Mouse (Mus musculus) erythroblast, adult 5-6 weeks (primary cell): ENCODE data around the gene Sectm1a. TPM values are rescaled to one million over a fixed set of nuclear protein-coding genes. Genes with fewer than 3 reads are reported as not detected.
"Not testable (repeated sequence)": the region's sequence is repeated elsewhere in the genome, so short reads cannot be mapped to it uniquely, and the experiment has no call there.

Experiments
- ATAC-seq: replicated peaks from 2 replicates; pipeline ENCODE4 v1.8.0; 2016; ENCODE audit warnings: moderate number of reproducible peaks, mild to moderate bottlenecking, moderate TSS enrichment, inconsistent platforms; ENCODE audit not compliant: poor library complexity, low FRiP score, severe bottlenecking
- total RNA-seq, 2 experiments: library from RNA; stranded (forward) in 1 of 2; stranded (reverse) in 1 of 2; fragments of 150-400 nt in 1 of 2; fragments of 200-764, 138-1000 nt in 1 of 2; gene quantifications; 2 replicates each; pipeline versions ENCODE4 v1.2.3 to v1.2.4; 2015 to 2017; ENCODE audit warnings: low replicate concordance in 2 of 2

Gene Sectm1a
- not detected in 2 replicates for total RNA-seq (2015; ENCODE audit: low replicate concordance)
- not detected in 2 replicates for total RNA-seq (2017; ENCODE audit: low replicate concordance)

- ATAC-seq = no peak
Observed at GRCm38 (mm10) chr11:121081120-121081519, at the start of gene Sectm1a. TSS of gene Sectm1a (minus strand) at chr11:121081220.

GRCm38 (mm10) chr11:121129616-121130015 lies 48.6 kb upstream of the Sectm1a start:
- no peak for ATAC-seq

- ATAC-seq = no peak
Observed at GRCm38 (mm10) chr11:121127441-121127840, 46.4 kb upstream of the Sectm1a start.

- ATAC-seq = peak; percentile 65
Observed at GRCm38 (mm10) chr11:121126395-121126794, 45.4 kb upstream of the Sectm1a start.

GRCm38 (mm10) chr11:121125522-121126172 lies 44.6 kb upstream of the Sectm1a start:
- no peak for ATAC-seq

- no peak for ATAC-seq
Observed at GRCm38 (mm10) chr11:121123438-121123837, 42.4 kb upstream of the Sectm1a start.

- no peak for ATAC-seq
Observed at GRCm38 (mm10) chr11:121122024-121122670, 41.1 kb upstream of the Sectm1a start.

- no peak for ATAC-seq
Observed at GRCm38 (mm10) chr11:121121151-121121550, 40.1 kb upstream of the Sectm1a start.

- ATAC-seq = no peak
Observed at GRCm38 (mm10) chr11:121118577-121118976, 37.6 kb upstream of the Sectm1a start, which contains the start of gene Tex19.2. TSS of gene Tex19.2 (minus strand) at chr11:121118677.

- ATAC-seq = no peak
Observed at GRCm38 (mm10) chr11:121118106-121118505, 37.1 kb upstream of the Sectm1a start.

- ATAC-seq = no peak
Observed at GRCm38 (mm10) chr11:121112091-121112775, 31.2 kb upstream of the Sectm1a start.

- ATAC-seq = no peak
Observed at GRCm38 (mm10) chr11:121111601-121112000, 30.6 kb upstream of the Sectm1a start.

- no peak for ATAC-seq
Observed at GRCm38 (mm10) chr11:121111051-121111450, 30.0 kb upstream of the Sectm1a start.

GRCm38 (mm10) chr11:121109986-121110385 lies 29.0 kb upstream of the Sectm1a start:
- ATAC-seq = no peak

- ATAC-seq = no peak
Observed at GRCm38 (mm10) chr11:121108061-121108460, 27.0 kb upstream of the Sectm1a start.

- not testable (repeated sequence) for ATAC-seq
Observed at GRCm38 (mm10) chr11:121107242-121107641, 26.2 kb upstream of the Sectm1a start.

- 0 out of 2 replicates have a peak, but pooled peaks have one; percentile 34 for ATAC-seq
Observed at GRCm38 (mm10) chr11:121101124-121101805, 20.2 kb upstream of the Sectm1a start.

GRCm38 (mm10) chr11:121100692-121101091 lies 19.7 kb upstream of the Sectm1a start:
- no peak for ATAC-seq

GRCm38 (mm10) chr11:121099762-121100161 lies 18.7 kb upstream of the Sectm1a start:
- no peak for ATAC-seq
